Mouse (Mus musculus) bone marrow macrophage, adult 2 months (primary cell): ENCODE measurements around the gene Tex33.

Experiments used
- CTCF ChIP-seq: IDR thresholded peaks from 2 replicates; pipeline ENCODE4 v1.5.1; 2012; ENCODE audit warnings: low read depth, mild to moderate bottlenecking, low read length, moderate library complexity
- POLR2A ChIP-seq: IDR thresholded peaks from 2 replicates; pipeline ENCODE4 v1.6.1; 2012; ENCODE audit warnings: mild to moderate bottlenecking, low read depth, low read length, borderline replicate concordance

- TF ChIP-seq POLR2A (no peak), CTCF (no peak)
These were observed 15.0 kb downstream of the Tex33 start for GRCm38 (mm10) chr15:78380741-78381140.
